Mouse (Mus musculus) heart, postnatal 10 days (tissue): ENCODE measurements at regions not wholly inside any gene's neighbourhood (a gene's known extent, or its start where the extent isn't known, plus 50 kb on each side); places are given as distances from the start of the nearest gene placed in this dataset.

Source experiments
- DNase-seq, 2 experiments: peaks; one replicate each; pipeline ENCODE4 v3.0.0; 2021
- intact Hi-C: fragments of 180-260 bp; cut with DNase I; formaldehyde crosslinking; loops from one replicate; pipeline ENCODE4 v1.15.1; 2025

DNA sequence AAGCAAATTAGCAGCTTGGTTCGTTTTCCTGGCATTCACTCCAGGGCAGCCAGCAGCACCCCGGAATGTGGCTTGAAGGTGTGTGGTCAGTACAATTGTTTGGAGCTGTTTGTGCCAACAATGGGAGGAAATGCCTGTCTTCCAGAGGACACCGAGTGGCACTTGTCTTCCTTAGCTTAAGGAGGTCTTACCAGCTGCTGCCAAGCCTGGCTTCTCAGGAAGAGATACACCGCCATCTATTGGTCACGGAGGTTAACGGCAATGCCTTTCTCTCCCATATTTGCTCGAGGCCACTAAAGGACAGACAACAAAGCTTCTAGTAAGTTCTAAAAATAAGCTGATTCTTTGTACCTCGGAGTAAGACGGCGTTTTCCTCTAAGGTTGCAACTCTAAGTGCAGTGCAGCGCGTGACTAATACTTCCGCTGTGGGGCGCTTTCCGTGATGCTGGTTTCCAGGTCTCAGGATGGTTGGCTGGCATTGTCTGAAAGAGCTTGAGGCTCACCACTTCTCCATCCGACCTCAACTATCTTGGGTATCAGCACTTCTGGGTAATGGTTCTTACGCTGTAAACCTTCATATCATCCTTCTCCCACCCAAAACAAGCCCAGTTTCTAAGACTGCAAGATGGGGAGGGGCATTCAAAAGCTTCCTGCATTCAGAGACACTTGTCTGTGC lies 145.2 kb downstream of the Psat1 start:
- DNase-seq: peak; percentile 83 to 86
- intact Hi-C loops: loop anchor here (5.0 kb wide), 3 partner anchors 65 to 1820 kb away; no protein-coding TSS in a partner anchor

DNA sequence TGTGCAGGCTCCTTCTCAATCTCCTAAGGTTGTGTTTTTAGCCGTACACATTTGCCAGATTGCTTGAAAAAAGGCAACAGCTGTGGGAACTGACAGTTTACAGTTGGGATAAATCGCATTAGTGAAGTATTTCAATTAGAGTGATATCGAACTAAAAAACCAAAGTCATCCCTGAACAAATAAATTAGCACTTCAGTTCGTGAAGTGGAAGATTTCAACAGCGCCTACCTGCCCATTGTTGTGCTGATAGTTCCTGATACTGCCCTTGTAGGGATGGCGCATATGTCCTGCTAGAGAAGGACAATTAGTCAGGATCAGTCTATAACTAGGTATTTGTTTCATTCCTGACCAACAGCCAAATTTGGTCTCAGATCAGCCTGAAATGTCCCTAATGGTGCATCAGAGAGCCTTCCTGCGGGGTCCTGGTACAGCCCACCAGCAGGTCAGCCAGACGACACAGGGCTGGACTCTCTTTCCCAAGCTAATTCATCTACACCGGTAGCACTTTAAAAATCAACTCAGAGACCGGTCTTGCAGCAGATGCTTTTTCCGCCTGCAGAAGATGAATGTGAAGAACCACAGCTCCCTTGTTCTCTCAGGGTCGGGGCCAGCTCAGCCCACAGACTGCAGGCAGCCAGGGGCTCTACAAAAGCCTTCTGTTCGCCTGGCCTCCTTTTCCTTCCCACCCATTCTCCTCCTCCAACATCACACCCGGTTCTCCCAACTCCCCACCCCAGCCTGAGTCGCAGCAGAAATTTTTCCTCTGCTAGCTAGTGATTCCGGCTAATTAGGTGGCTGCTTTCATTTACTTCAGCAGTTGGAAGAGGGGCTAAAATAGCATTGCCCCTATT lies 146.1 kb downstream of the Psat1 start:
- intact Hi-C loops: loop anchor here (5.0 kb wide), 3 partner anchors 66 to 1819 kb away; no protein-coding TSS in a partner anchor
- DNase-seq: peak; percentile 42

DNA sequence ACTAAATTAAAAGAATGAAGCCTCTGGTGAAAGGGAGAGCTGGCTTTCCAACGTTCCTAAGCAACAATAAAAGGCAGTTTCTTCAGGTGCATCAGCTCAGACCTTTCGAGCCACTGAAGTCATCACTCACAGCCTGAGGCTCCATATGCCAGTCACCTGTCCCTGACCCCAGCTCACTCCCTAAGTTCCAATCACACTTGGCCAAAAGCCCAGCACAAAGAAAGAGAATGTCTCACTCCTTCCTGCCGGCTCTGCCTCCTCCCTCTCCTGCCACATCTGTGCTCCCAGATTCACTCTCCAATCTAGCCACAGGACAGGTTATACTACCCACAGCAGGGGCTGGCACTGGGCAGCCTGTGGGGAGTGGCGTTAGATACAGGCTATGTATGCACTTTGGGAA lies 150.7 kb downstream of the Psat1 start:
- intact Hi-C loops: no loop called here
- no peak for DNase-seq

DNA sequence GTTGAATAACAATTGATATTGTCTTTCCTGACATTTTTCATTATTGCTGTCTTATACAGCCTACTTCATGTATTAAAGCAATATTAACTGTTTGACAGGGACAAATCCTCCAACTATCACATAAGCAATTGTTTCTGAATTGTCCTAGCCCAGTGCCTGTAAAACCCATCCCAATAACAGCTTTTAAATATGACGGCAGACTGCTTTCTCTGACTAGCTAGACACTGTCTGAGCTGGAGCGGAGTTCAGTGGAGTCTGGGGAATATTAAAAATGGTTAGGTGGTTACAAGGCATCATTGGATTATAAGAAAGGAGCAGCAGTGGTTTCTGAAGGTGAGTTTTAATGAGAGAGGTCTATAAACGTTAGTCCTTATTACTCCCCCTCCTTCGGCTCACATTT lies 155.2 kb downstream of the Psat1 start:
- DNase-seq: no peak
- intact Hi-C loops: no loop called here

DNA sequence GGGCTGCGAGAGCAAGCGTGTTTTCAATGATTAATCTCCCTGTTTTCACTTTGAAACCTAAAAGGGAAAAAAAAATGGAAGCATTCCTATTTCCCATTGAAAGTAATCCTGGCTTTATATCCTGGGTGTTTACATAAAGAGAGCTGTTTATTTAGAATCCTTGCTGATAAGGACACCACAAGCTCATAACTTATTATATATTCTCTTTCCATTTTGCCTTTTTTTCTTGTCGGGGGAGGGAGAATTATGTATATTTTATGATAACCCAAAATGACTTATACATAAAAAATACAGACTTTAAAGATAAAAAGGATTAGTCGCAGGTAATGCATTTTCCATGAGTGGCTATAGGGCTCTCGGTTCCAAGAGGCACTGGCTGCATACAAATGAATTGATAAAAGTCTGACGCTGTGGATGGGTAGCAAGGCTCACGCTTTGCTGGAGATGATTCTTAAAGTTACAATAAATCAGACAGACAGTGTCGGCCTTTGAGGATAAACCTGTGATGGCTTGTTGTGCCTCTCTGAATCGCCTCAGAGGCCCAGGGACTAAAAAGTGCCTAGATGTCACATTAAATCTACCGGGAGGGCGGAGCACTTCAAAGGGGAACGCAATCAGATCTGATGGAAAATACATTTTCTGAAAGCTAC lies 155.7 kb downstream of the Psat1 start:
- intact Hi-C loops: no loop called here
- DNase-seq: no peak

DNA sequence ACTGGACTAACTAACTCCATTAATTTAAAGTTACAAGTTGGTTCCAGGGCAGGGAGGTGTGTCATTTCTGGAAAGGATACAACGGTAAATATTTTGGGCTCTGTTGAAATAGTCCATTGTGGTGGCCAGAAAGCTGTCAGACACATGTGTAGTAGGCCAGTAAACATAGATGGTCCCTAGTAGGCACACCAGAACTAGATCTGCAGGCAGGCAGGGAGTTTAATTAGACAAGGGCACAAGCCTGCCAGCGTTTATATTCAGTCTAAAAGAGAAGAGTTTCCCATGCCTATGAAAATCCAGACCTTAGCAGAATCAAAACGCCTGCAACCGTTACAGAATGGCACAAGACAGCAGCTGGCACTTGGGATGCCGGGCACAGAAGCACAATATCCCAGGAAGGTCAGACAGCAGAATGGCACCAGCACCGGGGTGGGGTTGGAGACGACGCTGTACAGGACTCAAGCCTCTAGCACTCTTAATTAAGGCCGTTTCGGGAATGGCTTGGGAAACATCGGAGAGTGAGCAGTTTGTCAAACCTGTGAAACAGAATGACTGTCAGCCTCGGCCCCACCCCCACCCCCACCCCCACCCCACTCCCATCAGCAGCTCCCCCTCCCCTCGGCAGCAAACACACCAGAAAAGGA lies 156.4 kb downstream of the Psat1 start:
- DNase-seq: no peak
- intact Hi-C loops: no loop called here

DNA sequence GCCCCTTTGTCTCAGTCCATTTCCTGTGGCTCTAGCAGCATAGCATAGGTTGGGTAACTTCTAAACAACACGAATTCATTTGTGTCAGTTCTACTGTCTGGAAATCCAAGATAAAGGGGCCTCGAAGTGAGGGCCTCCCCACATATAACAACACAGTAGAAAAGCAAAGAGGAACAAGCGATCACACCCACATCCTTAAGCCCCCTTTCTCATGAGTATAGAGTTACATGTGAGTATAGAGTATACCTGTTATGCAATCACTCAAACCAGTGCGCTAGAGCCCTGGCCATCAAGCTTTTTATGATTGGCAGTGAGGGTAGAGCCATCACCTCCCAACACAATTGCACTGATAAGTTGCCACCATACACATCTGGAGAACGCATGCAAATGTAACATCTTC lies 157.4 kb downstream of the Psat1 start:
- no peak for DNase-seq
- intact Hi-C loops: no loop called here

DNA sequence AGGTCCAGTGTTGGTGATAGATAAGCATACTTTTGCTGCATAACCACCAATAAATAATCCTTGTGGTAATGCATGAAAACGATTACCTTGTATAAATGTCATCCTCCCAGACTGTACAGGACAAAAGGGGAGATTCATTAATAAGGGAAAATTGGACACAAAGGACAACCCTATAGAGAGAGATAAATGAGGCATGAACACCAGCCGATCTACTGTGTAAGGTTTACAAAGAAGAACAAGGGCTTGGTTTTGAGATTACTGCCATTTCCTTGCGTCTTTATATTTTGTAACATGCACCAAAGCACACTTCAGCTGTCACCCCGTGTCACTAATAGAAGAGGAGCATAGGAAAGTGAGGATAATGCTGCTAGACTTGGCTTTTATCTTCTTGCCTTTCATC lies 162.5 kb downstream of the Psat1 start:
- DNase-seq: no peak
- intact Hi-C loops: no loop called here

DNA sequence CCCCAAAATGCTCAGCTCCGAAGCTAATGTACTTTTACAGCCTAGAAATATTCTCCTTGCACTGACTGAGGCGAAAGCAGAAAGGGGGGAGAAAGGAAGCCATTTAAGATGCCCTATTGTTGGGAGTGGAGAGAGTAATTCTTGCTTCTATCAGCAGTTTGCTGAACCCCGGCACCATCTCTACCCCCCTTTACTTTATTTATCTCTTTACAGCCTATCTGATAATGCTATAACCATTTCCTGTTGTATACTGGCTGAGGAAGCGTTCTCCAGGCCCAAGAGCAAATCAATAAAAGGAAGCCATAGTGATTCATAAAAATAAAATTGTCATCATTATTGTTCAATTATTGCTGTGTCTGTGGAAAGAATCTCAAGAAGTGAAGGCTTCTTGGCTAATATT lies 177.5 kb downstream of the Psat1 start:
- DNase-seq: no peak
- intact Hi-C loops: no loop called here

DNA sequence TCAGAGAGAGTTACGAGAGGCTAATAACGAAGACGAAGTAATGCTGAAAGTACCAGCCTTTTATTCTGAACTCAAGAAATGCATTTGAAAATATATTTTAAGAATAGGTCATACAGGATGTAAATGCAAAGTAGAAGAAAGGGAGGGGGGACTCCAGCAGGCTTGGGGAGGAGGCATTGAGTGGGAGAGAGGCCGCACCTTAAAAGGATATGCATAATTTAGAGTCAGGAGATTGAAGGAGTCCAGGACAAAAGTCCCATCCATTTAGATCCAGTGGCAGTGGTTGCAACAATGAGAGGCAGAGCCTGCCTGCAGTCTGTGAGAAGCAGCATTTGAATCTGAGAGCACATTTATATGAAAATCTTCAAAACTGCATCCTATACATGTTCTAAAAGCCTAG lies 186.1 kb downstream of the Psat1 start:
- DNase-seq: no peak
- intact Hi-C loops: no loop called here

DNA sequence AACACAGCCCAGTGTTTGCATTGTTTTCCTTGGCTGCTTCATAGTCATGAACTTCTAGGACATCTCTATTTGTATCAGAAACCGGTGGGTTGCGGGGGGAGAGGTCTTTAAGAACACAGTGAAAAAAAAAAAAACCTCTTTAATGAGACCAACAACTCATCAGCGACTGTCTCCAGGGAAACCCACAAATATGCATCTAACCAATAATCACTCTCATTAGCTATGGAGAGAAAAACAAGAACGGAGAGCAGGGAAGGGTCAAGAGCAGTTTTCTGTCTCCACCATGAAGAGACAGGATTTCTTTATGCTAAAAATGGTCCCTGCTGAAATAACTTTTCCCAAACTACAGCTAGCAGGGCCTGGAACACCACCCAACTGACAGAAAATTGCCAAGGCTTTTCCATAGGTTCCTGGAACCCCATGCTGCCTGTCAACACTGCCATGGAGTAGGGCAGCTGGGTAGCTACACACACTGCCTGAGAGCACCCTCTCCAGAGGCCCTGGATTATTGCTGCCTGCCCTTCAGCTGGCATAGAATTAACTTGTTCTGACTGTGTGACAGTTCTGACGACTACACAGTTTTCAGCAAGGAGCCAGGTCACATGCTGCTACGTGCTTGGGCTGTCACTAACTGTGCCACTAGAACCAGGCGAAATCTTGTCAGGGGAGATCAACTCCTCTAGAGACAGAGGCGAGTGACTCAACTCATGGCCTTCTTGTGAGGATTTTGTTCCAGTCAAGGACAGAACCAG lies 201.9 kb downstream of the Psat1 start:
- intact Hi-C loops: no loop called here
- no peak for DNase-seq

DNA sequence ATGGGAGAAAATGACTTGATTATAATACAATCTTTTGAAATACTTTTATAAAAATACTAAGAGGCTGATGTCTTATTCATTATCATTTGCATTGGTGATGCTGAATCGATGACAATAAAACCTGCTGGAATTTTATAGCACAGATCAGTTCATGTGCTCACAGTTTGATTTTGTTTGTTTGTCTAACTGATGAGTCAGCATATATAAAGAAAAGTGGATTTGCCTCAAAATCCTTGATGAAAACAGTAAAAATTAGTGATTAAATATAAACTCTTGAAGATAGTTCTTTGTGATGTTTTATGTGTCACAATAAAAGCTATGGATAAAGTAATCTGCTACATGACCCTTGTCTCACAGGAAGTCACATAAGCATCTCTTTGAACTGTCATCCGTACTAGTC lies 210.9 kb downstream of the Psat1 start:
- intact Hi-C loops: no loop called here

DNA sequence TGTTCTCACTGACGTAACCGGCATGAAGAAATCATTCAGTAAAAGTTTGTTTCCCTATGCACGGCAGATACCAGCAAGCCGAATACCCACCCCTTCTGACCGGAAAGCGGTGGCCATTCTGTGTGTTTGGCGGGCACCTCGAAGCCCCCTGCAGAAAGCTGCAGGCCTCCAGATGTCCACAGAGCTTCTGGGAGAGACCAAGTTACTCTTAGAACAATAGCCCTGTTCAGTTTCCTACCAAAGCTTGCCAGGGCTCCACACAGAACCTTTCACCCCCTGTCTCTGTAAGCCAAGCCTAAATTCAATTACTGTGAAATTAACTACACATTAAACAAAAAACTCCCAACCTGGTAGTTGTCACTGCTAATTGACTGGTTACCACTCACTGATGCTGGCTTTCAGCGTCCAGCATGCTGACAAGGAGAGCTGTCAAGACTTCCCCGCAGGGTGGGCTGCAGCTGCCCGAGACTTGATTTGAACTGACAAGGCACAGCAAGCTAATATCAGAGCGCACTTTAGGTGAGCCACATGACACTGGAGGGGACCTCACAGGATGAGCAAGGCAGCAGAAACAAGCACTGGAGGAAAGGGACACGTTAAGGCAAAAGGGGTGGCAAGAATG lies 220.2 kb downstream of the Psat1 start:
- intact Hi-C loops: no loop called here
- no peak for DNase-seq

More for the DNA sequence above, 210.9 kb downstream of the Psat1 start:
- DNase-seq: no peak

DNA sequence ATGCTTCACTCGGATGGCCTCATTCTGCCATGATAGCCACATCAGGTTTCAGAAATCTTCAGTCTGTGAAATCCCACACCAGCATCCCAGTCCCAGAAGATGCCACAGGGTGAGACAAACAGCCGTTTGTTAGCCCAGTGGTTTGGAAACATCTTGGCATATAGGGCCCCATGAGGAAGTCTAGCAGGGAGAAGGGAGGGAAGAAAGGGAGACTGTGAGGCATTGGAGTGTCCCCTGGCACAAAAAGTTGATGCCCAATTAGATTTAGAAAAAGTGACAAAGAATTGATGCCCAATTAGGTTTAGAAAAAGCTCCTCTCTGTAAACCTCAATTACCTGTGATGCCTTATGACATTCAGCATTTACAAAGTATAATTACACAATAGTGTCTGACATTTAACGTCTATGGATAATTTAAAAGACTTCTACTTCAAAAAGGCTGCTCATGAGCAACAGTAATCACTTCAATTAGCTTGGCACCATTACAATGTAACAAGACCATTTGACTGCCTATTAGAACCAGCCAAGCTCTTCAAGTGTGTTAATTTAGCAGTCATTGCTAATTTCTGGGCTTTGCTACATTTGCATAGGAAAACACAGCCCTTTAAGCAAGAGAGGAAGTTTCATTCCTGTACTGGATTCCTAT lies 254.6 kb downstream of the Psat1 start:
- intact Hi-C loops: no loop called here
- no peak for DNase-seq

DNA sequence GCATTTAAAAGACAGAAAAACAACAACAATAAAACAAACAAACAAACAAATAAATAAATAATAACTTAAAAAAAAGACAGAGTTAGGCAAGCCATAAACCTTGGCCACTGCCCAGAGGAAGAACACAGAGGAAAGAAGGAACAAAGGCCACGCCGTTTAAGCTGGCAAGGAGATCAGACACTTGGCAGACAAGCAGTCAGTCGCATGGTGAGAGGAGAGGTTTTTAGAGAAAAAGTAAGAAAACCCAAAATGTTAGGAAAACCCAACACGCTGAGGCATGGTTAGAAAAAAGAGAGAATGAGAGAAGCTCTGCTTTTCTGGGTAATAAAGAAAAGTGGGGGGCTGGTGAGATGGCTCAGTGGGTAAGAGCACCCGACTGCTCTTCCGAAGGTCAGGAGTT lies 277.1 kb downstream of the Psat1 start:
- no peak for DNase-seq
- intact Hi-C loops: no loop called here

DNA sequence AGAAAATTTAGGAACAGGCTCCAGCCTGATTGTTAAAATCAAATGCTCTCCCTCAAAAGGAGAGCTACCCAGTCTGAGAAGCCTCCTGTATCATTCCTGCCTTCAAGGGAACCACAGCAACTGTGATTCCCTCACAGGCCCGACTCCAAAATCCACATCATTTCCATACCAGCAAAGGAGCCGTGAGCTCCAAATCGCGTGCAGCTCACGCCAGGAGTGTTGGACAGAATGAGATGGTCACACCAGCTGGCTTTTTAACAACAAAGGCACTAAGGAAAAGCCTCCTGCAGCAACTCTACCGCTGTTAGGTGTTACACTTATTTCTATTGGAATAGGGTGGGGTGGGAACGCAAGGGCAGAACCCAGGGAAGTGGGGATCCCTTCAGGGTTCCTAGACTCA lies 277.6 kb downstream of the Psat1 start:
- intact Hi-C loops: no loop called here
- no peak for DNase-seq

DNA sequence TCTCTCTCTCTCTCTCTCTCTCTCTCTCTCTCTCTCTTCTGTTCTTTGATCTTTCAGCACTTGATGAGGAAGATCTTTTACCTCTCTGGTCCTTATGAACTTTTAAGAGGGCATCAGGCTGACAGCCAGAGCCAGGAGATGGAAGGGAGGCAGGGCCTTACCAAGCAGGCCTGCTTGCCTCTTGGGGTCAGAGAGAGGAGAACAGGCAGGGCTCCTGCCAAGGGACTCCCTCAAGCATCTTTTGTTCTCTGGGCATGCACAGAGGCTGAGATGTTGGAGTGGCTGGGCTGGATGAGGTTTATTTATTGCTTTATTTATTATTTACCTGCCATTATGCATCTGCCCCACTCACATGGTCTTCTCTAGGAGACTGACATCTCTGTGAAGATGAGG lies 278.5 kb downstream of the Psat1 start:
- no peak for DNase-seq
- intact Hi-C loops: no loop called here

DNA sequence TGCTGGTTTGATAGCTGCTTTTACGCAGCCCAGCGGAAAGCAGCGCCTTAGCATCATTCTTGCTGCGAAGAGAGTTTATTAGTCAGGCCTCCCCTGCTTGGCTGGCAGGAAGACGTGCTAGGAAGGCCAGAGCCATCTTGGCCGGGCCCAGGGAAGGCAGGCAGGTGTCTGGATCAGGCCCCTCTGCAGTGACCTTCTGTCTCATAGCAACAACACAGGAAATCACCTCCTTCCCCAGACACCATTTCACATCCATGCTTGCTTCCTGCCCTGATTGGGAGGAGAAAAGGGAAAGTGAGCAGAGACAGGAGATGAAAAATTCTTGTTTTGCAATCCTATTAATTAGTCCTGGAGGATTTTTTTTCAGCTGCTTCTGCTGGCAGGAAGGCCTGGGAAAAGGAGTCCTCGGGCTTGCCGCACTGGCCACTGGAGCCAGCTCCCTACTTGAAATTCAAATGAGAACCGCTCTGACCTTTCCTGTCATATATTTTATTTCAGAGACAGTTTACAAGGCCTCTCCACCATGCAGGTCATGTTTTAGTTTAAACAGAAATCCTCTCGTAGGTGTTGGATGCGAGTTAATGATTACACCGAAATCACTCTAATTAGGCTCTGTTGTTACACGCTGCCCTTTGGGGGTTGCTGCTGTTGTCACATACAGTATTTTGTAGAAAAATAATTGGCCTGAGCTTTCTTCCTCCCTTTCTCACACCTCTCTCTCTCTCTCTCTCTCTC lies 279.1 kb downstream of the Psat1 start:
- intact Hi-C loops: no loop called here
- no peak for DNase-seq

DNA sequence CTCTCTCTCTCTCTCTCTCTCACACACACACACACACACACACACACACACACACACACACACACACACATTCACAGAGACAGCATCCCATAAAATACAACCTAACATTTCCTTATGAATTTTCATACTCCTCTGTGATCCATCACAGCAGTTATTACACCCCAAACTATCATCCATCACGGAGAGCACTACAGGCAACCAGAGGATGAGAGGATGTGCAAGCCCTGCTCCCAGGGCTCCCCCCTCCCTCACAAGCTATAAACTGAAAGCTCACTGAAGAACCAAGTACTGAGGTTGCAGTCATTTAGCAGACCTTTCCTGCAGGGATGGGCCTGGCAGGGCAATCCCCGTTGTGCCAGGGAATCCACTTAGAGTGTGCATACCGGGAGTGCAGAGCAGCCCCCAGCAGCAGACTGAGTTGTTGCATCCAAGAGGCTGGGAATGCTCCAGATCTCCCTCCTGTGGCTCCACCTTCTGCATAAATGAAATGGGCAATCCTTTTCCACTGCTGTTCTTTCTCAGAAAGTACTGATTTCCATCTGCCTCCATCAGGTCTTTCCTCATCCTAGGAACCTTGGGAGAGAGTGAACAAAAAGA lies 283.4 kb downstream of the Psat1 start:
- no peak for DNase-seq
- intact Hi-C loops: no loop called here
